Mouse (Mus musculus) ovary, adult 18-20 months (tissue): ENCODE results near the gene Canx.
"Not testable (repeated sequence)": the region's sequence is repeated elsewhere in the genome, so short reads cannot be mapped to it uniquely, and the experiment has no call there.

Source experiments
- DNase-seq: peaks from one replicate; pipeline ENCODE4 v3.0.0; 2022; ENCODE audit warnings: low spot score, mixed read lengths

Canx gene

DNA sequence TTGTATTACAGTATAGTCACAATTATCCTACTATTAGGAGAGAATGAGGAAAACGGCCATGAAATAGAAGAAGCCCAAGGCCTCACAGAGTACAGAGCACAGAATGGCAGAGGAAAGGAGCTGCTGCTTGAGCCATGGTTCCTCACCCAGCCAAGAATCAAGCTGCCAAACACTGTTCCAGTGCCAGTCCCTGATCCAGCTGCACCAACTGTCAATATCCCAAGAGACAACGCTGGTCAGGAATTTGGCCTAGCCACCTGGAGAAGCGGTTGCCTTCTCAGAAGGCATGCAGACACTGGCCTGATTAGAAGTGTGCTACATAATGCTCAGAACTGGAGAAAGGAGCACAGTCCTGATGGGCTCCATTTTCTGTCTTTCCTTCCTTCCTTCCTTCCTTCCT is 7.7 kb upstream of the Canx start:
- no peak for DNase-seq

DNA sequence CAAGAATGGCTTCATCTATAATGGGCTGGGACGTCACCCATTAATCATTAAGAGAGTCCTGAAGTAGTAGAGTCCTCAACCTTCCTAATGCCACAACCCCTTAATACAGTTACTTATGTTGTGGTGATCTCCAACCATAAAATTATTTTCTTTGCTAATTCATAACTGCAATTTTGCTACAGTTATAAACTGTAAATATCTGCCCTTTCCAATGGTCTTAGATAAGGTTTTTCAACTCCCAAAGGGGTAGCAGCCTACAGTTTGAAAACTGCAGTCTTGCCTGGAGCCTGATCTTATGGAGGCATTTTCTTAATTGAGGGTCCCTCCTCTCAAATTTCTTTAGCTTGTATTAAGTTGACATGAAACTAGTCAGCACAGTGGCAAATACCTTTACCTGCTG is 3.9 kb upstream of the Canx start:
- DNase-seq = no peak

DNA sequence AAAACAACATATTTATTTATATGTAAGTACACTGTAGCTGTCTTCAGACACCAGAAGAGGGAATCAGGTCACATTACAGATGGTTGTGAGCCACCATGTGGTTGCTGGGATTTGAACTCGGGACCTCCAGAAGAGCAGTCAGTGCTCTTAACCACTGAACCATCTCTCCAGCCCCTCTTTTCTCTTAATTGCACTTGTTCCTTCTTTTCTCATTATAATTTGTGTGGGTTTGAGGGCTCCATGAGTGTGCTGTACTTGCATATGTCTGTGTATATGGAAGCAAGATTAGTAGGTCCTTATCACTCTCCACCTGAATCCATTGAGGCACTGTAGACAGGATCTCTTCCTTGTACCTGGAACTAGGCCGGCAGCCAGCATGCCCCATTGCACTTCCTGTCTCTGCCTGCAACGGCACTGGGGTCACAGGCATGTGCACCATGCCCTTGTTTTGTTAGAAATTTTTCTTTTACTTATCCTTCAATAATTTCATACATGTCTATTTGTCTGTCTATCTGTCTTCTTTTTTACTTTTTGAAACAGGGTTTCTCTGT is 2.7 kb upstream of the Canx start:
- no peak for DNase-seq

DNA sequence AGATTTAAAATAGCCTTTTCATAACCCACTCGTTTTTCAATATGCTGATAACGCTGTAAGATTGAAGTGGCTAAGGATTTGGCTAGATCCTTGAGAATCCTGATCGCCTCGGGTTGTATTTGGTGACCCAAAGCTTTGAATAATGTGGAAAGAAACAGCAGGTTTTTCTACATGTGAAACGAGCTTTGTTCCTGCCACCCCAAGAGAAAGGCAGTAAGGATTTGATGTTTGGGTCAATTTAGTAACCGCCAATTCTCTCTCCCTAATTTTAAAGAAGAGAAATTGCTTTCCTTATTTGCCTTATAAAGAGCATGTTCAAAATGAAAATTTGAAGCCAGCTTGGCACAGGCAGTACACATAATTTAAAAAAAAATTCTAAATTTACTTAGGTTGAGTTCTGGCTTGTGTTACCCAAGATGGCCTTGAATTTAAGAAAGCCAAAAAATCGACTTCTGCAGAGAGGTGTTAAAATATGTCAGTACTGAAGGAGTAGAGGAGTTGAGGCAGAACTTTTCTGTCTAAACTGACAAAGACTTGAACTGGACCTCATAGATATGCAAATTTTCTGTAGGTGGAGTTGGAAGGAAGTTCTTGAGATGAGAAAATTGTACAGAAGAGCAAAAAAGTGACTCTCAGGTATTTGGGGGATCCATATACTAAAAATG is 961 bp upstream of the Canx start:
- no peak for DNase-seq

DNA sequence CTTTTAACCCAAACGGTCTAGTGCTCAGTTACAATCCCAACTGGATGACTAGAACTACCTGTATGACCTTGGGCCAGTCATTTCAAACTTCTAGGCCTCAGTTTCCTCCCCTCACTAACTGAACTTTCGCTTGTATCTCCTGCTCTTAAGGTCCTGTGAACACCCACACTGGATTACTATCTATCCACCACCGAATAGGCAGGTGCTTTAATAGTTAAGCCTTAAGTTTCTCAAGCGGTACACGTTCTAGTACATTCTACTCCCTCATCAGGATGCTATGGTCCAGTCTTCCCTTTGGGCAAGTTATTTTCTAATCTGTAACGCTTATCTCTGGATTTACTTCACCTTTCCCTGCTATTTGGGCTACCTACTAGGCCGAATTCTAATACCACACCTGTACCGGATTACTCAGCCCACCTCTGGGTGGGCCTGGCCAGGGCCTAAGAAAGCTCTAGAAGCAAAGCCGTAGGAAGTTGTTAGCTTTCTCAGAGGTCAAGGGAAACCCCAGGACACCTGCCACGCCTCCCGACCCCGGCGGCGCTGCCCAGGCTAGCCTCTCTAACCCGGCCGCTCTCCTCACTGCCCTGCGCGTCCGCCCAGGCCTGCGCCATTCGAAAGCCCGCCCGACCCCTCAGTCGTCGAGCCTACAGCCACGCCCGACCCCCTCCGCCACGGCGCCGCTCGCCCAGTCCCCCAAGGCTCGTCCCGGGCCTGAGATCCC is 562 bp downstream of the Canx start:
- no peak for DNase-seq

DNA sequence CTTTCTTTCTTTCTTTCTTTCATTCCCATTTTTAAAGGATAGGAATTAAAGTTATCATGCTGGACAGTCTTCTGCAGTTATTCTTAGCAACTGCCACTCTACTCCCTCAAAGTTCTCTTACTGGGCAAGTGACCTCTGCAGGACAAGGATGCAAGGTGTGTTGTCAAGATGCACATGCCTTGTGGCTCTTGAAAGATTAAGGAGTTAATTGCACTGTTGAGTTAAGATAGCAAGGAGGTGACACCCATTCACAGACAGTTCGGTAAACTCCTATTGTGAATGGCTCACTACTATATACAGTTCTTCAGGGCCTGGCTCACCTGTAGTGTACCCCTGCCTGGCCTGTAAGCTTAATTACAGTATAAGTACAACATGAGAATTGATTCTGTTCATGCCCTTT is 1.6 kb downstream of the Canx start:
- DNase-seq = no peak

DNA sequence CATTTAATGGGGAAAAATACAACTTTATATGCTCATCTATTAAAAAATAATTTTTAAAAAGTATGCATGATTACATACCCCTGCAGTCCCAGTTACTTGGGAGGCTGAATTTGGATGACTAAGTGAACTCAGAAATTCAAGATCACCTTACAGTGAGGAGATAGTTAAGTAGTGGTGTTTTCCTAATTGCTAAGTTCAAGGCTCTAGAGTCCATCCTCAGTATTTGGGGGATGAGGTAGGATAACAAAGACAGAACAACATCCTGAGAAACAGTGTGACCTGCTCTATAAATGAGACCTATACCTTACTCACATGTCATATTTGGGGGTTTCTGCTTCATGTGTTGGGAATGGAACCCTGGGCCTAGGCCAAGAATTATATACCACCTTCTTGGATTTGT is 3.1 kb downstream of the Canx start:
- DNase-seq = no peak

DNA sequence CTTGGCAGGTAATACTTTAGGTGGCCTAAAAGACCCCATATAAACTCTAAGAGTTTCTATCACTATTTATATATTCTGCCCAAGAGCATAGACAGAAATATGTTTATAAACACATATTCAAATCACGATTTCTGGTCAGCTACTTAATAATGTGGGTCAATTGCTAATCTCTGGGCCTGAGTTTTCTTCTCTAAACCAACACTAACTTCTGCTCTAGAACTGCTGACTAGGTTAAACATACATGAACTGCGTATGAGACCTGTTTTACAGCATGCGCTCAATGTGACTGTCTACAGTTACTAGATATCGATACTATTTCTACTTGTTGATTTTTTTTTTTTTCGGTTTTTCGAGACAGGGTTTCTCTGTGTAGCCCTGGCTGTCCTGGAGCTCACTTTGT is 4.2 kb downstream of the Canx start:
- DNase-seq = no peak

DNA sequence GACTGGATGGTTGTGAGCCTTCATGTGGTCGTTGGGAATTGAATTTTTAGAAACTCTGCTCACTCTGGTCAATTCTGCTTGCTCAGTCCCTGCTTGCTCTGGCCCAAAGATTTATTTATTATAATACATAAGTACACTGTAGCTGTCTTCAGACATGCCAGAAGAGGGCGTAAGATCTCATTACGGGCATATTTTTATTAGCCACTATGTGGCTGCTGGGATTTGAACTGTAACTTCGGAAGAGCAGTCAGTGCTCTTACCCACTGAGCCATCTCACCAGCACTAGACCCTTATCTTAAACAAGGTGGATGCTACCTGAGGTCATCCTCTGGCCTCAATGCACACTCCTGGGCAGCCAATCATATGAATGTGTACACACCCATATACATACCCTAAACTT is 6.1 kb downstream of the Canx start:
- DNase-seq = not testable (repeated sequence)

DNA sequence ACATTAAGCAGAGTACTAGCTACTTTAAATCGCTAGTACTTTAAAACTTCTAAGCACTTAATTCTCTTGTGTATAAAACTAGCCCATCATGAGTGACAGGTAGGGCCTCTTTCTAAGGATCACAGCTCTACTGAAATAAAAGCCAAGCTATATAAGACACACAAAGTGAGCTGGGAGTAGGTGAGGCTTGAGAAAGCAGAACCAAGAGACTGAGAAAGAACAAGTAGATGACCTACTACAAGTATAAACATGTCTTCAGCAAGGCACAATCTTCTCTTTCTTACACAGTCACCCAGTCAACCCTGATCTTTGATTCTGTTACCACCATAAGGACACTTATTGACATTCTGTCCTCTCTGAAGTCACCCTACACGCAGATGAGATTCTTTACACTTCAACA is 12.7 kb downstream of the Canx start:
- DNase-seq = no peak

DNA sequence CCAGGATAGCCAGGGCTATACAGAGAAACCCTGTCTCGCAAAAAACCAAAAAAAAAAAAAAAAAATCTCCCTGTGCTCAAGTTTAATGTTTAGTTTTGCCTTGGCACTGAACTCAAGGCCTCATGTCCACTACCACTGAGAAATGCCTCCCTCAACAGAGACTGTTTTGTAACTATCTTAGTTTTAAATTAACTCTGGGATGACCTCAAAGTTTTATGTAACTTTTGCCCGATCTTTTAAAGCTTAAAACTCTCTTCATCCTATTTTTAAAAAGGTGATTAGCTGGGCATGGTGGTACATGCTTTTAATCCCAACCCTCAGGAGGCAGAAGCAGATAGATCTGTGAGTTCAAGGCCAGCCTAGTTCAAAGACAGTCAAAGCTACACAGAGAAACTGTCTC is 22.1 kb downstream of the Canx start:
- no peak for DNase-seq

DNA sequence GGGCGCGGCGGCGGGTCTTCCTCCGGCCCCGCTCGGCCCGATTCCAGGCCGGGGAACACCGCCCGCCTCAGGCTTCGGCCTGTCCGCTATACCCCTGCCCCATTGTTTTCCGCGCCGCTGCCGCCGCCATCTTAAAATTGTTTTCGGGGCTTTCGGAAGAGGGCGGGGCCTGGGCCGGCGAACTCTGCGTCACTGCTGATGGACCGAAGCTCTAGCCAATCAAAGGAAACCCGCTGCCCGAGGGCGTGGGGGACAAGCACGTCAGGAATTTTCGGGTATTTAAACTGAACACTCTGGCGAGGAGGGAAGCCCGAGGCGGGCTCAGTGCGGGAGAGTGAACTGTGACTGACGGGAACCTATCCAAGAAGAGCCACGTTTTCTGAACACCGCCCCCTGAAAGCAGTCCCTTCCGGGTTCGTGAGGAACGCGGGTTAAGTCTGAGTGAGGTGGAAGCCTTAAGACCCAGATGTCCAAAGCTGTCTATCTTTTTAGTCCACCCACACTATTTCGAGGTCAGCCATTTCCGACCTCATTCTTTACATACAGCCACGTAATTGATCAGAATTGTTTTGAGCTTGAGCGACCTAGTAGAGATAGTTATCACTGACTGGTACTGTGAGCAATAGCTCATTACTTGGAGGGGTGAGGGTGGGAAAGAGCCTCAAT is 33.1 kb downstream of the Canx start, which contains the start of gene Maml1:
Gene Maml1, minus strand, starts transcription at position 122 of the 666 bp plus-strand sequence.
- DNase-seq = peak; percentile 97

DNA sequence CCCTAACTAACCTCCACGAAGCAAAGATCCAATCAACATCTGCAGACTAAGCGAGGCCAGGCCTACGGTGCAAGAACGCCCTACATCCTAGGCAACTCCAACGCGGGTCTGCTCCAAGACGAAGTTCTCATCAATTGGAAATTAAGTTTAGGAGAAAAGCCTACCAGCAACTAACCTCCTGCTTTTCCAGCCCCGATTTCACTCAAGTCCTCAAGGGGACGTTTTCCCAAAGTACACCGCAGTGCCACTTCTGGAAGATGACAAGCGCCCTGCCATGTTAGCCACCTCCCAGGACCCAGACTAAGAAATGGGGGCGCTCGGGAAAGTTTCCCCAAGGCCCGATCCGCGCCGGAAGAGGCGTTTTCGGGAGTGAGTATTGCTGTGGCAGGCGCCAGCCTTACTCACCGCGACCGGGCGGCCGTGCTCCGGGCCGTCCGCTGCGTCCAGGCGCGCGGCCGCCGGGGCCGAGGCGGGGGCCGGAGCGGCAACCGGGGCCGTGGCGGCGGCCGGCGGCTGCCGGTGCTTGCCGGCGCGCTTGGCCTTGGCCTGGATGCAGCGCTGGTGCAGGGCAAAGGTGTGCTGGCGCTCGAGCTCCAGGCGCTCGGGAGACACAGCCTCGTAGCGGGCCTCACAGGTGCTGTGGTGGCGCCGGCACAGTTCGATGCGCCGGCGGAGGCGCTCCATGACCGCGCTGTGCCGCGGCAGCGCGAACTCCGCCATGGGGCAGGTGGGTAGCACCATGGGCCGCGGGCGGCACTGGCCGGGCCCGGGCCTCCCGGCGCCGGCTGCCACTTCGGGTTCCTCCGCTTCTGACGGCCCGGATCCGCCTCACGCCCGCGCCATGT is 33.9 kb downstream of the Canx start:
- peak; percentile 31 for DNase-seq

DNA sequence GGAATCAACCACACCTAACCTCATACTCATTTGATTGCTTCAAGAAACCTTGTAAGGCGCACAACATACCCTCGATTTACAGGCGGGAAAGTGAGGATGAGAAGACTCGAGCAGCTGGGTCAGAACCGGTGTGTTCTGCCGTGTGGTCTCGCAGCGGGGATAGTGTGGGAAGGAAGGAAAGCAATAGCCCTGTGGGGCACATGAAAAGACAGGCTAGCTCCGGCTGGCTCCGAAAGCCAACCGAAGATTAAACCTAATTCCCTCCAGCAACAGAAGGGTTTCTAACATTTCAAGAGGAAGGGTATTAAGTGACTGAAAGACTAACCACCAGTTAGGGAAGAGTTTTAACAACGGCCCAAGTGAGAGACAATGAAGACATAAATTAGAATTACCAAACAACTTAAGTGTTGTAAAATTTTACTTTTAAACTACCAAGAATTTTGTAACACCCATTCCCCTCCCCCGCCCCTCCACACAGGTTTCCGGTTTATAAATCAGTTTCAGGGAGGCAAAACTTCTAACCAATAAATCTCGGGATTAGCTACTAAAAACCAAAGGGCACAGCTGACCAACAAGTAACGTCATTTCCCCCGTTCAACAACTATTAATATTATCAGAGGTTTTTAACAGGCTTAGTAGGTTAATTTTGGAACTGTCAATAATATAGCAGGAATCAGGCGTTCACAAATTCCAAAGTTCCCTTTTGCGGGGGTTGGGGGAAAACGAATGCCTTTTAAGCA is 34.8 kb downstream of the Canx start:
- no peak for DNase-seq

DNA sequence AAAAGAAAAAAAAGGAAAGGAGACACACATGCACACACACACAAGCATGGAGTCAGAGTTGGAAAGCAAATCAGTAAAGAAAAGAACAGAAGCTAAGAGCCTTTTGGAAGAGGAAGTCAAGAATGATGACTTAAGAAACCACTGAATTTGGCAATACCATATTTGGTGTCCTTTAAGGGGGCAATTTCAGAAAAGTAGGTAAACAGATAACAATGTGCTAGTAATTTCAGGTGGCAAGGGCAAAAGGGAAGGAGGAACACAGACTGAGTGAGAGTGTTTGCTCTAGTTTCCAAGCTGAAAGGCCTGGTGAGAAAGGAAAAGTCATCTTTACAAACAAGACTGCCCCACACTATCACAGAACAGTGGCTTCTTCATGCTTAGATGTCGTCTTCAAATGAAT is 39.0 kb downstream of the Canx start:
- no peak for DNase-seq

DNA sequence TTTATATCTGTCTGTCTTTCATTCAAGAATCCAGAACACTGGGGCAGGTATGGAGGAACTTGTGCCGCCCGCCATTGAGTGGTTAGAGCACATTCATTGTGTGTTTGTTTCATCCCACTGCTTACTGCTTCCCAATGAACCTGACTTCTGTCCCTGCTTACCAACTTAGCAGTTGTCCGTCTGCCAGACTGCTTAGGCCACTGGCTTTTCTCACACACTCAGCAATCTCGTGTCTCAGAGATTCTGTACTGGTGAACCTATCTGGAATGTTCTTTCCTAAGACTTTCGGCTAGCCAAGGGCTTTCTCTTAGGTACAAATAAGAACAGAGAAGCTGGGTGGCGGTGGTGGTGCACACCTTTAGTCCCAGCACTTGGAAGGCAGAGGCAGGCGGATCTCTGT is 39.8 kb downstream of the Canx start:
- DNase-seq = no peak

DNA sequence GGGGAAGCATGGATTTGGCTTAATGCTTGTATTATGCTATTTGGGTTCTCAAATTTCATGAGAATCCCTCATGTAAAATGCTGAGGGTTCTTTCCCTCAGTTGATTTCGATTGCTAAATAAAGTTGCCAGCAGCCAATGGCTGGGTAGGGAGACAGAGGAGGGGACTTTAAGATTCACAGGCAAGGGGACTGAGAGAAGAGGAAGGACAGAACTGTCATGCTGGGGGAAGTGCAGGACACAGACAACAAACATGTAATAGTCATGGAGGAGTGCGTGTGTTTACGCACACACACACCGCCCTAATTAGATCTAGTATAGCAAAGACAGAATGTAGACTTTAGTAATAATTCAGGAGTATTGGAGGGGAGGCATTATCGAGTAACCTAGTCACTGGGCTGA is 40.2 kb downstream of the Canx start:
- DNase-seq = no peak

DNA sequence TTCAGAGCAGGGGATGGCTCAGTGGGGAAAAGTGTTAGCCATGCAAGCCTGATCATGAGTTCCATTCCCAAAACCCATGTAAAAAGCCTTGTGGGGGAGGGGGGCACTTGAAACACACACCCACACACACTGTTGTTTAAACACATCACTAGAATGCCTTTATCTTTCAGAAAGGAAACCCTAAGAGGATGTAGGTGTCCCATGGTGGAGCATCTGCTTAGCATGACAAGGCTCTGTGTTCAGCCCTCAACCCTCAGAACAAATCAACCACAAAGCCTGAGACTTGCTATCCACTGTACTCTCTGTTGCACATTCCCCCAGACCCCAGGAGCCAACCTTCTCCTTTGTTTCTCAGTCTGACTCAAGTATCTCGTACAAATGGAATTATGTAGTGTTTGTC is 45.4 kb downstream of the Canx start:
- no peak for DNase-seq

DNA sequence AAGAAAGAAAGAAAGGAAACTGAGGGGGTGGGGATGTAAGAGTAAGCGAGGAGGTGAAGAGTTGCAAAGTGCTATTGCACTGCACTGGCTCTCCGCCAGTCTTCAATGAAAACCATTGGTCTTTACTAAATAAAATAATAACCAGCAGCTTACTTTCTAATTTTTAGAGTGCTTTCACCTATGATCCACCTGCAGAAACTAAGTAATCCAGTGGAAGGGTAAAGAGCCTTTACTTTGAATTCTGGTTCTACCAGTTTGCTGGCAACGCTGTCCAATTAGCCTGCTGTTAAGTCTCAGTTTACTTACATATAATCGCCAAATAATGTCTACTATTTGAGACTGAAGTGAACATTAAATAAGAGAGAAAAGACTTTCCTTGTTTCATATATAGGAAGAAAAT is 46.5 kb downstream of the Canx start:
- no peak for DNase-seq

DNA sequence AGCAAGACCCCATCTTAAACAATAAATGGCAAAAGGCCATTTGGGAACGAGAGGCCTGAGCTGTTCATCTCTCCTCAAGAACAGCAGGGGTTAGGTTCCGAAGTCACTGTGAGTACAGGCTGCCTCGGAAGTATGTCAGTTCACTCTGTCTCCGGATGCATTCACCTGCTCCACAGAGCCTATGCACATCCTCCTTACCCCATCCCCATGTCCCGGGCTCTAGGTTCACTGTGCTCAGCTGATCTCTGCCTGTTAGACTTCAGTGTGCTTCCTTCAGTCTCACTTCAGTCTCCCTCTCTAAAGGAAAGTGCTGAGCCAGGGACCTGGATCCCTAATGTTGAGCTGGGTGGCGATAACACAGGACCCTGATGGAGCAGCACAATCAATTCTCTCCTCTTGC is 47.8 kb downstream of the Canx start:
- DNase-seq = no peak

DNA sequence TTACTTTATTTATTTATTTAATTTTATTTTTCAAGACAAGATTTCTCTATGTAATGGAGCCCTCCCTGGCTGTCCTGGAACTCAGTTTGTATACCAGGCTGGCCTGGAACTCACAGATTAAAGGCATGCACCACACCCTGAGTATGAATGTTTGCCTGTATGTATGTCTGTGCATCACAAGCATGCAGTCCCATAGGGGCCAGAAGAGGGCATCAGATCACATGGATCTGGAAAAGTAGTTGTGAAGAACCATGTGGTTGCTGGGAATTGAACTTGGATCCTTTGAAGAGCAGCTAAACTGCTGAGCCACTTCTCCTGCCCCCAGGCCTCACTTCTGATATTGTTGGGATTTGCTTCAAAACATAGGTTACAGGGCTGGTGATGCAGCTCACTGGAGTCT is 48.4 kb downstream of the Canx start:
- no peak for DNase-seq
